Mouse (Mus musculus) kidney, embryonic 16.5 days (tissue): Measurements from ENCODE around the gene Bik. TPM values are rescaled to one million over a fixed set of nuclear protein-coding genes. Genes with fewer than 3 reads are reported as not detected.

Experiments
- ATAC-seq: fragments of 200-750 bp; cut with Nextera tagmentation; 2 replicates; pipeline ENCODE4 v1.8.0; 2017; ENCODE audit warnings: moderate TSS enrichment; ENCODE audit not compliant: low FRiP score, low TSS enrichment
- H3K27ac ChIP-seq: fragments of 300-500 bp; sonication (generic); 2 replicates; pipeline ENCODE4 v1.5.1; 2014; ENCODE audit warnings: low read length
- H3K27me3 ChIP-seq: fragments of 300-500 bp; sonication (generic); 2 replicates; pipeline ENCODE4 v1.6.1; 2014; ENCODE audit warnings: low read length, control low read depth, mixed read lengths; ENCODE audit not compliant: insufficient read depth
- H3K36me3 ChIP-seq: fragments of 300-500 bp; sonication (generic); 2 replicates; pipeline ENCODE4 v1.6.1; 2014; ENCODE audit warnings: low read length, control low read depth, mixed read lengths; ENCODE audit not compliant: insufficient read depth
- H3K4me1 ChIP-seq: fragments of 300-500 bp; sonication (generic); 2 replicates; pipeline ENCODE4 v1.6.1; 2014; ENCODE audit warnings: low read length, control low read depth, mixed read lengths; ENCODE audit not compliant: insufficient read depth
- H3K4me2 ChIP-seq: fragments of 300-500 bp; sonication (generic); replicated peaks from 2 replicates; pipeline ENCODE4 v1.6.1; 2014; ENCODE audit warnings: low read depth, low read length
- H3K4me3 ChIP-seq: fragments of 300-500 bp; sonication (generic); 2 replicates; pipeline ENCODE4 v1.5.1; 2014; ENCODE audit warnings: mild to moderate bottlenecking, low read length
- H3K9ac ChIP-seq: fragments of 300-500 bp; sonication (generic); replicated peaks from 2 replicates; pipeline ENCODE4 v1.6.1; 2014; ENCODE audit warnings: low read length
- H3K9me3 ChIP-seq: fragments of 300-500 bp; sonication (generic); 2 replicates; pipeline ENCODE4 v1.6.1; 2016; ENCODE audit warnings: low read length, control low read depth
- WGBS: fragments of 180-500 bp; shearing (Covaris S2); extraction: QIAGEN DNeasy Blood & Tissue Kit; methylation state at CpG from one replicate; pipeline ENCODE4 v1.1.7; 2014; 5-methylcytosine and 5-hydroxymethylcytosine counted together
- polyA plus RNA-seq: library from polyadenylated mRNA; unstranded; fragments of >200 nt; fragmentation: Nextera tagmentation; extraction: Ambion mirVana; gene quantifications from 2 replicates; pipeline ENCODE4 v1.2.1, GENCODE M21; 2015

The Bik gene
- polyA plus RNA-seq: 11.7 and 11.9 TPM in 2 replicates

DNA sequence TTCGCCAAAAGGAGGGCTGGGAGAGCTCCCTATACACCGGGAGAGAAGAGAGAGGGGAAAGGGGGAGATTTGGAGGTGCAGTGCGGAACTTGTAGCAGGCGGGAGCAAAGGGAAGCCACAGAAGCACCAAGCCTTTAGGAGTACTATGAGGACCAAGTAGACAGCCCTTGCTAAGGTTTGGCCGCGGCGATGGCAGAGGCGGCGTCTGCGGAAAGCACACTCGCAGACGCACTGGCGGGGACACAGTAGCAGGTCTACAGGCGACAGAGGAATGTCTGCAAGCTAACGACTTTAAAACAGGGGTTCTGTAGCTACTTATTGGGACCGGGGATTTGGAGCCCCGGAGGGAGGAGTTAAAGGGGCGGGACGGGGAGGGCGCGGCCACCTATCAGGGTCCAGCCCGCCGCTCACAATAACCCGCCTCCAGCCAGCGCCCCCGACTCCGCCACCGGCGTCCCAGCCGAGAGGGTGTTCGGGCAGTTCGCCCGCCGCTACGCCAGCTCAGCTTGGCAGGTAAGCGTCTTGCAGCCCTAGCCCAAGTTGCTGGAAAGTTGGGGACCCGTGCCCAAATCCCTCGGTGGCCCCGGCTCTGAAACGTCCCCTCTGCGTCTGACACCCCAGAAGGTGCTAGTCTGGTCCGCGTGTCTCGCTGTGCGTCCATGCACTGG, at the start of gene Bik:
TSS of gene Bik (plus strand) at position 439 of the 668 bp plus-strand sequence.
- no peaks in the 10 kb centered on the region for H3K36me3 ChIP-seq
- peak; percentile 69 for ATAC-seq
- H3K9me3 ChIP-seq: no peaks in the 10 kb centered on the region
- H3K4me2 ChIP-seq: peak within 1 kb of the TSS; percentile 98
- peak within 1 kb of the TSS; percentile 61 for H3K9ac ChIP-seq
- WGBS: under 1% methylated on average over 45 of the region's 45 CpGs
- peaks cover 45% of the 10 kb centered on the region for H3K4me1 ChIP-seq
- no peak within 1 kb of the TSS for H3K27ac ChIP-seq
- H3K27me3 ChIP-seq: peaks cover 24% of the 10 kb centered on the region
- peak within 1 kb of the TSS; percentile 60 for H3K4me3 ChIP-seq

- 68% methylated on average over 3 of the region's 3 CpGs for WGBS
- no peak overlapping the region for H3K4me2 ChIP-seq
- H3K9me3 ChIP-seq: no peaks in the 10 kb centered on the region
- H3K4me1 ChIP-seq: peaks cover 10% of the 10 kb centered on the region; the same call in 1 of the 2 replicates
- H3K27ac ChIP-seq: no peak overlapping the region
- H3K27me3 ChIP-seq: no peaks in the 10 kb centered on the region
- H3K9ac ChIP-seq: no peak overlapping the region
- H3K4me3 ChIP-seq: no peak overlapping the region
- no peaks in the 10 kb centered on the region for H3K36me3 ChIP-seq
- ATAC-seq: no peak
These were observed 48.6 kb upstream of the Bik start for GRCm38 (mm10) chr15:83478096-83478495.

- ATAC-seq: no peak
- Histone ChIP-seq H3K9ac (no peak overlapping the region), H3K36me3 (no peaks in the 10 kb centered on the region), H3K9me3 (no peaks in the 10 kb centered on the region), H3K27ac (no peak overlapping the region), H3K4me2 (no peak overlapping the region), H3K27me3 (no peaks in the 10 kb centered on the region), H3K4me3 (no peak overlapping the region), H3K4me1 (peaks cover under 1% of the 10 kb centered on the region; the same call in 1 of the 2 replicates)
- WGBS: 89% methylated on average over 4 of the region's 4 CpGs
These were observed 46.8 kb upstream of the Bik start for GRCm38 (mm10) chr15:83479818-83480217.

DNA sequence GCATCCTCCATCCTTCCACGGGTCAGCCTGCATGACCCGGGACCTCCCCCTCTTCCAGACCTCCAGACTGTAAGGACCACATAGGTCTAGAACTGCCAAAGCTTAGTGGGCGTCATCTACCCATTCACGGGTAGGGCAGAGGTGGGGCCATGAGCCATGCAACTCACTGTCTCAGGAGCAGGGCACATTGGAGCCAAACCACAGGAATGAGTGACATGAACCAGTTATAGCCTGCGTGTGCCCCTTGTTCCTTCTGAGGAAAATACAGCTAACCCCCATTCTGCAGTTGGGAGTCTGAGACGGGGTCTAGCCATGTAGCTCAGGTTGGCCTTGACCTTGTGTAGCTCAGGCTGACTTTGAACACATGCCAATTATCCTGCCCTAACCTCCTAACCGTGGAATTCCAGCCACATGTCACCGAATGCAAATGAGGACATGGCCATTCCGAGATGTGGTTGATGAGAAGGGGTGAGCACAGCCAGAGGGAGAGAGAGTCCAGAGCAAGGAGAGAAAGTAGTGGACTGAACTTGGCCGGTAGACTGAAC, 45.4 kb upstream of the Bik start:
- Histone ChIP-seq H3K4me2 (no peak overlapping the region), H3K36me3 (no peaks in the 10 kb centered on the region), H3K27me3 (no peaks in the 10 kb centered on the region), H3K27ac (no peak overlapping the region), H3K9ac (no peak overlapping the region), H3K9me3 (no peaks in the 10 kb centered on the region), H3K4me3 (no peak overlapping the region), H3K4me1 (no peaks in the 10 kb centered on the region)
- WGBS: 65% methylated on average over 10 of the region's 10 CpGs
- no peak for ATAC-seq

GRCm38 (mm10) chr15:83482645-83483224, 43.9 kb upstream of the Bik start:
- H3K9ac ChIP-seq: no peak overlapping the region
- H3K4me3 ChIP-seq: no peak overlapping the region
- H3K36me3 ChIP-seq: peaks cover 7% of the 10 kb centered on the region; the same call in 1 of the 2 replicates
- H3K9me3 ChIP-seq: no peaks in the 10 kb centered on the region
- no peak overlapping the region for H3K4me2 ChIP-seq
- H3K4me1 ChIP-seq: no peaks in the 10 kb centered on the region
- ATAC-seq: no peak
- H3K27ac ChIP-seq: no peak overlapping the region
- WGBS: 75% methylated on average over 8 of the region's 8 CpGs
- no peaks in the 10 kb centered on the region for H3K27me3 ChIP-seq

DNA sequence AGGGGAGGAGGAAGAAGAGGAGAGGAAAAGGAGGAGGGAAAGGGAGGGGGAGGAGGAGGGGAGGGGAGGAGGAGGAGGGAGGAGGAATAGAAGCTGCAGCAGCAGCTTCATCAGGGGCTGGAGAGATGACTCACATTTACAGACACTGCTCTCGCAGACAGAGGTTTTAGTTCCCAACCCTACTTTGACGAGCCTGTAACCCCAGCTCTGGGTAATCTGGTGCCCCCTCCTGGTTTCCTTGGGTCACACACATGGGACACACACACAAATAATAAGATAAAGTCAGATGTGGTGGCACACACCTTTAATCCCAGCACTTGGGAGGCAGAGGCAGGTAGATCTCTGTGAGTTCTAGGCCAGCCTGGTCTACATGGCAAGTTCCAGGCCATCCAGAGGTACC, 43.2 kb upstream of the Bik start:
- Histone ChIP-seq H3K36me3 (peaks cover 7% of the 10 kb centered on the region; the same call in 1 of the 2 replicates), H3K4me2 (no peak overlapping the region), H3K4me3 (no peak overlapping the region), H3K4me1 (no peaks in the 10 kb centered on the region), H3K27me3 (no peaks in the 10 kb centered on the region), H3K27ac (no peak overlapping the region), H3K9ac (no peak overlapping the region), H3K9me3 (no peaks in the 10 kb centered on the region)
- 61% methylated on average over 2 of the region's 2 CpGs for WGBS
- no peak for ATAC-seq

- WGBS: 77% methylated on average over 10 of the region's 10 CpGs
- no peak for ATAC-seq
These were observed 42.4 kb upstream of the Bik start for GRCm38 (mm10) chr15:83484311-83484710.

GRCm38 (mm10) chr15:83487477-83488115, 39.1 kb upstream of the Bik start:
- no peak for ATAC-seq
- no peaks in the 10 kb centered on the region for H3K27me3 ChIP-seq
- no peak overlapping the region for H3K4me3 ChIP-seq
- H3K4me2 ChIP-seq: no peak overlapping the region
- H3K4me1 ChIP-seq: no peaks in the 10 kb centered on the region
- 77% methylated on average over 9 of the region's 9 CpGs for WGBS
- H3K9me3 ChIP-seq: no peaks in the 10 kb centered on the region
- no peak overlapping the region for H3K9ac ChIP-seq
- peaks cover 14% of the 10 kb centered on the region; the same call in 1 of the 2 replicates for H3K36me3 ChIP-seq
- no peak overlapping the region for H3K27ac ChIP-seq

More at GRCm38 (mm10) chr15:83484311-83484710, 42.4 kb upstream of the Bik start:
- Histone ChIP-seq H3K4me1 (no peaks in the 10 kb centered on the region), H3K27me3 (no peaks in the 10 kb centered on the region), H3K9ac (no peak overlapping the region), H3K27ac (no peak overlapping the region), H3K4me3 (no peak overlapping the region), H3K9me3 (no peaks in the 10 kb centered on the region), H3K4me2 (no peak overlapping the region), H3K36me3 (peaks cover 7% of the 10 kb centered on the region; the same call in 1 of the 2 replicates)

DNA sequence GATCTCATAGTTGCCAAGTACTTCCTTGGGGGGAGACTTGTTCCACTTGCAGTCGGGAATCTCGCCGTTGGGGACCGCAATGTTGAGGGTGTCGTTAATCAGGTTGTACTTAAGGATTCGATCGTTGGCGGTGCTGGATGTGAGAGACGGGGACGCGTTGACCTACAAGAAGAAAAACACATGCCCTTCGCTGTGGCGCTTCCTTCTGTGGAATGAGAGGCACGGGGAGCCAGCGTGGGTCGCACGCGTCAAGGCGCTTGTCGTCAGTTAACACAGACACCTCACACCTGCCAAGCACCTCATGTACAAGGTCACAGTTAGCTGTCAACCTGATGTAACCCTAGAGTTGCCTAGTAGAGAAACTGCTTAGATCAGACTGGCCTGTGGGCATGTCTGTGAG, 37.2 kb upstream of the Bik start:
- Histone ChIP-seq H3K4me2 (no peak overlapping the region), H3K4me1 (no peaks in the 10 kb centered on the region), H3K9me3 (no peaks in the 10 kb centered on the region), H3K36me3 (peaks cover 18% of the 10 kb centered on the region), H3K9ac (no peak overlapping the region), H3K4me3 (no peak overlapping the region), H3K27me3 (no peaks in the 10 kb centered on the region), H3K27ac (no peak overlapping the region)
- WGBS: 83% methylated on average over 20 of the region's 20 CpGs
- no peak for ATAC-seq
